9 mouse cellular contexts compared by ENCODE assay signal in genomic region chr2:119209176-119209507, GRCm38 (mm10). TPM values are rescaled to one million over a fixed set of nuclear protein-coding genes. Genes with fewer than 3 reads are reported as not detected.
DNase-seq lines count a peak whose midpoint lies in the region; ATAC-seq and TF ChIP-seq lines count a peak whose summit lies in the region.
"Had no signal": no experiment of that assay in that cellular context is flagged by ENCODE, and none has a peak within 500 bp of the region (broad histone marks: within the 10 kb centered on the region; RNA-seq: fewer than 3 reads in every experiment).

No protein-coding gene starts in this region.

- peak overlapping the region; percentile 65 for H3K4me2 ChIP-seq in hindbrain, embryonic 13.5 days
- peak overlapping the region; percentile 62 for H3K4me2 ChIP-seq in midbrain, embryonic 12.5 days (replicated peaks)

- peaks cover 4% of the 10 kb centered on the region for H3K4me1 ChIP-seq in kidney, adult 2 months (ENCODE audit: control insufficient read depth, insufficient read depth, low read length)
- H3K4me1 ChIP-seq in bone marrow, adult 2 months (ENCODE audit: control insufficient read depth, insufficient read depth, low read length): no peaks in the 10 kb centered on the region; the same call in 1 of the 2 replicates
- H3K4me1 ChIP-seq in hindbrain, embryonic 13.5 days (replicated peaks): peaks cover 19% of the 10 kb centered on the region
- H3K4me1 ChIP-seq in midbrain, embryonic 12.5 days: peaks cover 16% of the 10 kb centered on the region

- TF ChIP-seq CTCF in kidney, adult 2 months (conservative IDR thresholded peaks at IDR 0.05; ENCODE audit: insufficient read depth, insufficient read length, low read depth, low read length): no peak
- no peak for TF ChIP-seq CTCF in bone marrow, adult 2 months (IDR thresholded peaks at IDR 0.05; ENCODE audit: control insufficient read depth, insufficient read depth, low read length)

- 1% methylated on average over 13 of the region's 13 CpGs for WGBS in kidney, adult 2 months
- WGBS in bone marrow, adult 2 months: under 1% methylated on average over 13 of the region's 13 CpGs
- 2% methylated on average over 13 of the region's 13 CpGs for WGBS in hindbrain, embryonic 13.5 days
- WGBS in midbrain, embryonic 12.5 days: 2% methylated on average over 13 of the region's 13 CpGs

- H3K36me3 ChIP-seq in kidney, adult 2 months (ENCODE audit: control insufficient read depth, insufficient read depth, low read length): no peaks in the 10 kb centered on the region; the same call in 1 of the 2 replicates
- peaks cover 37% of the 10 kb centered on the region for H3K36me3 ChIP-seq in hindbrain, embryonic 13.5 days
- H3K36me3 ChIP-seq in midbrain, embryonic 12.5 days: peaks cover 30% of the 10 kb centered on the region

- no peak for DNase-seq in kidney, adult 2 months
- DNase-seq in kidney, adult 9 months: no peak
- DNase-seq in urinary bladder, postnatal 10 days (ENCODE audit: low spot score): no peak
- no peak for DNase-seq in frontal cortex, adult 2 months (ENCODE audit: extremely low spot score in 1 of 2, low spot score in 1 of 2)
- DNase-seq in testis, postnatal 14 days (ENCODE audit: low spot score): no peak

- H3K9ac ChIP-seq in hindbrain, embryonic 13.5 days: peak overlapping the region; percentile 84
- peak overlapping the region; percentile 79 for H3K9ac ChIP-seq in midbrain, embryonic 12.5 days (replicated peaks)

- H3K27me3 ChIP-seq in kidney, adult 2 months (replicated peaks; ENCODE audit: control insufficient read depth, insufficient read depth, low read length): no peaks in the 10 kb centered on the region
- H3K27me3 ChIP-seq in hindbrain, embryonic 13.5 days: no peaks in the 10 kb centered on the region
- H3K27me3 ChIP-seq in midbrain, embryonic 12.5 days: no peaks in the 10 kb centered on the region
- H3K27me3 ChIP-seq: Patski had no signal

- TF ChIP-seq POLR2A in kidney, adult 2 months (IDR thresholded peaks at IDR 0.05; ENCODE audit: low read depth, low read length): no peak
- no peak for TF ChIP-seq POLR2A in bone marrow, adult 2 months (IDR thresholded peaks at IDR 0.05; ENCODE audit: borderline replicate concordance, control insufficient read depth, low read depth, low read length)

- peak overlapping the region; percentile 95 for H3K4me3 ChIP-seq in kidney, adult 2 months (ENCODE audit: insufficient read depth, low read depth, low read length)
- peak overlapping the region; percentile 96 for H3K4me3 ChIP-seq in bone marrow, adult 2 months (replicated peaks; ENCODE audit: control insufficient read depth, low read depth, low read length)
- peak overlapping the region; percentile 76 for H3K4me3 ChIP-seq in hindbrain, embryonic 13.5 days
- peak overlapping the region; percentile 69 for H3K4me3 ChIP-seq in midbrain, embryonic 12.5 days

- peak overlapping the region; percentile 70 for H3K27ac ChIP-seq in kidney, adult 2 months (ENCODE audit: insufficient read depth, low read depth, low read length)
- peak overlapping the region; percentile 3; the same call in 1 of the 2 replicates for H3K27ac ChIP-seq in bone marrow, adult 2 months (ENCODE audit: control insufficient read depth, insufficient read depth, low read depth, low read length, poor library complexity)
- H3K27ac ChIP-seq in hindbrain, embryonic 13.5 days: peak overlapping the region; percentile 91
- 0 out of 2 replicates have a peak overlapping the region, but pooled peaks have one; percentile 39 for H3K27ac ChIP-seq in midbrain, embryonic 12.5 days (replicated peaks)

- no peaks in the 10 kb centered on the region for H3K9me3 ChIP-seq in hindbrain, embryonic 13.5 days
- no peaks in the 10 kb centered on the region for H3K9me3 ChIP-seq in midbrain, embryonic 12.5 days

- ATAC-seq in hindbrain, embryonic 13.5 days (ENCODE audit: low FRiP score): no peak; the same call in 1 of the 2 replicates
- no peak for ATAC-seq in midbrain, embryonic 12.5 days (ENCODE audit: low FRiP score, low read depth)

RNA-seq across cellular contexts. Expression of gene Dnajc17, which starts 0.5 kb away (rescaled TPM):
- 3.4 and 4.6 TPM in 2 replicates for polyA plus RNA-seq in kidney, adult 2 months (2012; rRNA removed)
- 10.0 and 12.5 TPM in 2 replicates for polyA plus RNA-seq in bone marrow, adult 2 months (2011; ENCODE audit: insufficient read depth, insufficient read length, low replicate concordance, missing spikeins)
- polyA plus RNA-seq in hindbrain, embryonic 13.5 days (2015; fragmentation: Nextera tagmentation; extraction: Ambion mirVana): 25.0 and 27.3 TPM in 2 replicates
- polyA plus RNA-seq in midbrain, embryonic 12.5 days (2016; fragmentation: Nextera tagmentation; extraction: Ambion mirVana): 24.7 and 26.8 TPM in 2 replicates
- polyA plus RNA-seq in frontal cortex, adult 2 months (2012; rRNA removed): 35.4 and 40.1 TPM in 2 replicates

RNA-seq across cellular contexts. Expression of gene Zfyve19, which starts 0.7 kb away (rescaled TPM):
- 39.1 and 43.2 TPM in 2 replicates for polyA plus RNA-seq in kidney, adult 2 months (2012; rRNA removed)
- 21.0 and 42.2 TPM in 2 replicates for polyA plus RNA-seq in bone marrow, adult 2 months (2011; ENCODE audit: insufficient read depth, insufficient read length, low replicate concordance, missing spikeins)
- polyA plus RNA-seq in hindbrain, embryonic 13.5 days (2015; fragmentation: Nextera tagmentation; extraction: Ambion mirVana): 57.5 and 59.7 TPM in 2 replicates
- 44.9 and 53.6 TPM in 2 replicates for polyA plus RNA-seq in midbrain, embryonic 12.5 days (2016; fragmentation: Nextera tagmentation; extraction: Ambion mirVana)
- 48.3 and 78.0 TPM in 2 replicates for polyA plus RNA-seq in frontal cortex, adult 2 months (2012; rRNA removed)

RNA-seq across cellular contexts. Expression of gene Ppp1r14d, which starts 20.6 kb away (rescaled TPM):
- 1.6 and 1.9 TPM in 2 replicates for polyA plus RNA-seq in kidney, adult 2 months (2012; rRNA removed)
- polyA plus RNA-seq in bone marrow, adult 2 months (2011; ENCODE audit: insufficient read depth, insufficient read length, low replicate concordance, missing spikeins): not detected in 2 replicates
- not detected in 2 replicates for polyA plus RNA-seq in hindbrain, embryonic 13.5 days (2015; fragmentation: Nextera tagmentation; extraction: Ambion mirVana)
- polyA plus RNA-seq in midbrain, embryonic 12.5 days (2016; fragmentation: Nextera tagmentation; extraction: Ambion mirVana): not detected in 2 replicates
- polyA plus RNA-seq in frontal cortex, adult 2 months (2012; rRNA removed): not detected in 2 replicates
- polyA plus RNA-seq: Patski had no signal

RNA-seq across cellular contexts. Expression of gene Spint1, which starts 28.0 kb away (rescaled TPM):
- 86.7 and 91.1 TPM in 2 replicates for polyA plus RNA-seq in kidney, adult 2 months (2012; rRNA removed)
- polyA plus RNA-seq in bone marrow, adult 2 months (2011; ENCODE audit: insufficient read depth, insufficient read length, low replicate concordance, missing spikeins): 4.3 TPM in 1 of 2 replicates, not detected in the other
- polyA plus RNA-seq in hindbrain, embryonic 13.5 days (2015; fragmentation: Nextera tagmentation; extraction: Ambion mirVana): 0.72 and 0.99 TPM in 2 replicates
- 0.98 and 1.5 TPM in 2 replicates for polyA plus RNA-seq in midbrain, embryonic 12.5 days (2016; fragmentation: Nextera tagmentation; extraction: Ambion mirVana)
- 1.4 and 1.5 TPM in 2 replicates for polyA plus RNA-seq in frontal cortex, adult 2 months (2012; rRNA removed)

RNA-seq across cellular contexts. Expression of gene Gm14137, which starts 34.8 kb away (rescaled TPM):
- 0.05 and 0.15 TPM in 2 replicates for polyA plus RNA-seq in kidney, adult 2 months (2012; rRNA removed)
- not detected in 2 replicates for polyA plus RNA-seq in bone marrow, adult 2 months (2011; ENCODE audit: insufficient read depth, insufficient read length, low replicate concordance, missing spikeins)
- polyA plus RNA-seq in hindbrain, embryonic 13.5 days (2015; fragmentation: Nextera tagmentation; extraction: Ambion mirVana): 0.75 and 0.96 TPM in 2 replicates
- 0.85 and 1.2 TPM in 2 replicates for polyA plus RNA-seq in midbrain, embryonic 12.5 days (2016; fragmentation: Nextera tagmentation; extraction: Ambion mirVana)
- 0.57 and 0.58 TPM in 2 replicates for polyA plus RNA-seq in frontal cortex, adult 2 months (2012; rRNA removed)

Comparison
In these comparisons a context has a peak if more than half of its experiments do, and no peak if none do; other contexts are left out.
1. H3K27ac ChIP-seq: peak in every context shown above with its lines; median percentile 91 in hindbrain, embryonic 13.5 days; 70 in kidney, adult 2 months; 39 in midbrain, embryonic 12.5 days; 3 in bone marrow, adult 2 months.